Mouse (Mus musculus): ENCODE data around the gene Patj.

DNA sequence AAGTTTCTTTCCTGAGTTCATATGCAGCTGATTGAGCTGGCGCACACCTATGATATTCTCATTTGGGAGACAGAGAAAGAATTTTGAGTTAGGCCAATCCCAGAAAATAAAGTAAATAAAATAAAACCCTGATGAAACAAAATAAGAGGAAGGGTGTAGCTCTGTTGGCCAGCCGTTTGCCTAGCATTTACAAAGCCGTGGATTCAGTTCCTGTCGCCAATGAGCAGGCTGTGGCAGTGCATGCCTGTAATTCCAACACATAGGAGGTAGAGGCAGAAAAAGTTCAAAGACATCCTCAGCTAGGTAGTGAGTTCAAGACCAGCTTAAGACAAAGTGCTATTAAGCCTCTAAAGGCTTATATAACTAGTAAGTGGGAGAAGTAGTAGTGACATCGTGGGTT, 55.2 kb downstream of the Patj start:
- TF ChIP-seq CTCF (IDR thresholded peaks at IDR 0.05; ENCODE audit: borderline replicate concordance, extremely low read depth, insufficient read depth, insufficient read length) (no peak), POLR2A (IDR thresholded peaks at IDR 0.05; ENCODE audit: borderline replicate concordance, extremely low read depth, insufficient read depth, insufficient read length, poor library complexity, severe bottlenecking) (no peak)

Measured in brain, embryonic 14.5 days (tissue).